Mouse (Mus musculus) heart, embryonic 16.5 days (tissue): ENCODE results near the gene Pdgfa. TPM values are rescaled to one million over a fixed set of nuclear protein-coding genes. Genes with fewer than 3 reads are reported as not detected.

ENCODE experiments used
- ATAC-seq: fragments of 200-750 bp; cut with Nextera tagmentation; replicated peaks from 2 replicates; pipeline ENCODE4 v1.8.0; 2017; ENCODE audit warnings: moderate number of reproducible peaks; ENCODE audit not compliant: insufficient read depth, low FRiP score; ENCODE audit errors: extremely low read depth
- H3K27ac ChIP-seq: fragments of 300-500 bp; sonication (generic); 2 replicates; pipeline ENCODE4 v1.5.1; 2014; ENCODE audit warnings: mild to moderate bottlenecking, low read length, control low read depth, moderate library complexity
- H3K27me3 ChIP-seq: fragments of 300-500 bp; sonication (generic); 2 replicates; pipeline ENCODE4 v1.6.1; 2014; ENCODE audit warnings: low read length, mixed read lengths; ENCODE audit not compliant: control insufficient read depth, insufficient read depth
- H3K36me3 ChIP-seq: fragments of 300-500 bp; sonication (generic); 2 replicates; pipeline ENCODE4 v1.6.1; 2014; ENCODE audit not compliant: control insufficient read depth, insufficient read depth
- H3K4me1 ChIP-seq: fragments of 300-500 bp; sonication (generic); 2 replicates; pipeline ENCODE4 v1.6.1; 2014; ENCODE audit warnings: low read length, mixed read lengths; ENCODE audit not compliant: control insufficient read depth, insufficient read depth
- H3K4me2 ChIP-seq: fragments of 300-500 bp; sonication (generic); 2 replicates; pipeline ENCODE4 v1.6.1; 2014; ENCODE audit warnings: low read depth, mild to moderate bottlenecking, control low read depth, low read length
- H3K4me3 ChIP-seq: fragments of 300-500 bp; sonication (generic); 2 replicates; pipeline ENCODE4 v1.5.1; 2014; ENCODE audit warnings: mild to moderate bottlenecking, control low read depth, low read length
- H3K9ac ChIP-seq: fragments of 300-500 bp; sonication (generic); 2 replicates; pipeline ENCODE4 v1.6.1; 2014; ENCODE audit warnings: low read length, control low read depth
- H3K9me3 ChIP-seq: fragments of 300-500 bp; sonication (generic); replicated peaks from 2 replicates; pipeline ENCODE4 v1.6.1; 2016; ENCODE audit warnings: low read length; ENCODE audit not compliant: control insufficient read depth
- WGBS: fragments of 180-500 bp; shearing (Covaris S2); extraction: QIAGEN DNeasy Blood & Tissue Kit; methylation state at CpG from one replicate; pipeline ENCODE4 v1.1.7; 2014; 5-methylcytosine and 5-hydroxymethylcytosine counted together
- polyA plus RNA-seq: library from polyadenylated mRNA; unstranded; fragments of >200 nt; fragmentation: Nextera tagmentation; extraction: Ambion mirVana; gene quantifications from 2 replicates; pipeline ENCODE4 v1.2.1, GENCODE M21; 2015

Pdgfa gene
- polyA plus RNA-seq, 1 experiment from 2014 or later = 54.0 TPM

- Histone ChIP-seq H3K4me3 (no peak overlapping the region), H3K27ac (no peak overlapping the region), H3K36me3 (peaks cover 13% of the 10 kb centered on the region), H3K9ac (no peak overlapping the region), H3K9me3 (no peaks in the 10 kb centered on the region), H3K4me2 (no peak overlapping the region), H3K27me3 (peaks cover 12% of the 10 kb centered on the region), H3K4me1 (peaks cover 56% of the 10 kb centered on the region)
- no peak for ATAC-seq
- 57% methylated on average over 4 of the region's 4 CpGs for WGBS
These were observed 5.4 kb downstream of the Pdgfa start for GRCm38 (mm10) chr5:138991734-138992133.

- Histone ChIP-seq H3K9me3 (no peaks in the 10 kb centered on the region), H3K9ac (no peak overlapping the region), H3K36me3 (peaks cover 22% of the 10 kb centered on the region), H3K4me3 (no peak overlapping the region), H3K4me1 (peaks cover 51% of the 10 kb centered on the region), H3K27ac (no peak overlapping the region), H3K27me3 (peaks cover 9% of the 10 kb centered on the region; the same call in 1 of the 2 replicates), H3K4me2 (0 out of 2 replicates have a peak overlapping the region, but pooled peaks have one; percentile 13)
- ATAC-seq = no peak
- 43% methylated on average over 7 of the region's 7 CpGs for WGBS
These were observed 6.3 kb downstream of the Pdgfa start for GRCm38 (mm10) chr5:138990659-138991380.

GRCm38 (mm10) chr5:138989567-138989966 is 7.6 kb downstream of the Pdgfa start:
- H3K4me3 ChIP-seq = no peak overlapping the region
- ATAC-seq = no peak
- H3K4me1 ChIP-seq = peaks cover 51% of the 10 kb centered on the region
- no peak overlapping the region for H3K4me2 ChIP-seq
- no peak overlapping the region for H3K9ac ChIP-seq
- WGBS = 73% methylated on average over 6 of the region's 6 CpGs
- H3K9me3 ChIP-seq = no peaks in the 10 kb centered on the region
- peaks cover 31% of the 10 kb centered on the region for H3K36me3 ChIP-seq
- peaks cover 9% of the 10 kb centered on the region; the same call in 1 of the 2 replicates for H3K27me3 ChIP-seq
- H3K27ac ChIP-seq = peak overlapping the region; percentile 80; the same call in 1 of the 2 replicates

- H3K4me3 ChIP-seq = no peak overlapping the region
- peak; percentile 68 for ATAC-seq
- no peaks in the 10 kb centered on the region for H3K9me3 ChIP-seq
- peak overlapping the region; percentile 59 for H3K9ac ChIP-seq
- WGBS = 15% methylated on average over 9 of the region's 9 CpGs
- H3K4me1 ChIP-seq = peaks cover 51% of the 10 kb centered on the region
- H3K27me3 ChIP-seq = peaks cover 9% of the 10 kb centered on the region; the same call in 1 of the 2 replicates
- H3K27ac ChIP-seq = peak overlapping the region; percentile 83
- peak overlapping the region; percentile 38 for H3K4me2 ChIP-seq
- peaks cover 37% of the 10 kb centered on the region for H3K36me3 ChIP-seq
These were observed 8.4 kb downstream of the Pdgfa start for GRCm38 (mm10) chr5:138988764-138989163.

- H3K4me2 ChIP-seq = no peak overlapping the region
- no peak for ATAC-seq
- H3K9ac ChIP-seq = peak overlapping the region; percentile 59
- peaks cover 51% of the 10 kb centered on the region for H3K4me1 ChIP-seq
- no peak overlapping the region for H3K4me3 ChIP-seq
- peaks cover 40% of the 10 kb centered on the region for H3K36me3 ChIP-seq
- peaks cover 5% of the 10 kb centered on the region; the same call in 1 of the 2 replicates for H3K27me3 ChIP-seq
- H3K27ac ChIP-seq = peak overlapping the region; percentile 83
- H3K9me3 ChIP-seq = no peaks in the 10 kb centered on the region
- 63% methylated on average over 10 of the region's 10 CpGs for WGBS
These were observed 9.2 kb downstream of the Pdgfa start for GRCm38 (mm10) chr5:138987994-138988393.

GRCm38 (mm10) chr5:138981921-138982320 is 15.2 kb downstream of the Pdgfa start:
- H3K27ac ChIP-seq = no peak overlapping the region
- H3K27me3 ChIP-seq = no peaks in the 10 kb centered on the region
- H3K4me1 ChIP-seq = peaks cover 15% of the 10 kb centered on the region
- no peak for ATAC-seq
- no peak overlapping the region for H3K4me2 ChIP-seq
- no peak overlapping the region for H3K4me3 ChIP-seq
- 67% methylated on average over 5 of the region's 9 CpGs for WGBS
- no peaks in the 10 kb centered on the region for H3K9me3 ChIP-seq
- peaks cover 37% of the 10 kb centered on the region for H3K36me3 ChIP-seq
- H3K9ac ChIP-seq = no peak overlapping the region

GRCm38 (mm10) chr5:138980608-138981007 is 16.6 kb downstream of the Pdgfa start:
- no peak overlapping the region for H3K4me2 ChIP-seq
- H3K4me3 ChIP-seq = no peak overlapping the region
- no peak overlapping the region for H3K27ac ChIP-seq
- peaks cover 27% of the 10 kb centered on the region for H3K36me3 ChIP-seq
- no peaks in the 10 kb centered on the region for H3K9me3 ChIP-seq
- H3K9ac ChIP-seq = no peak overlapping the region
- no peak for ATAC-seq
- H3K4me1 ChIP-seq = peaks cover 15% of the 10 kb centered on the region
- 81% methylated on average over 9 of the region's 9 CpGs for WGBS
- no peaks in the 10 kb centered on the region for H3K27me3 ChIP-seq

- Histone ChIP-seq H3K9ac (no peak overlapping the region), H3K4me3 (no peak overlapping the region), H3K27ac (no peak overlapping the region), H3K9me3 (no peaks in the 10 kb centered on the region), H3K36me3 (peaks cover 23% of the 10 kb centered on the region), H3K27me3 (no peaks in the 10 kb centered on the region), H3K4me1 (peaks cover 15% of the 10 kb centered on the region), H3K4me2 (no peak overlapping the region)
- ATAC-seq = peak; percentile 49
- 46% methylated on average over 8 of the region's 8 CpGs for WGBS
These were observed 17.3 kb downstream of the Pdgfa start for GRCm38 (mm10) chr5:138979840-138980239.

- H3K27ac ChIP-seq = 0 out of 2 replicates have a peak overlapping the region, but pooled peaks have one; percentile 16
- 27% methylated on average over 3 of the region's 3 CpGs for WGBS
These were observed 19.4 kb downstream of the Pdgfa start for GRCm38 (mm10) chr5:138977759-138978158.

More at GRCm38 (mm10) chr5:138977759-138978158, 19.4 kb downstream of the Pdgfa start:
- Histone ChIP-seq H3K36me3 (peaks cover 12% of the 10 kb centered on the region), H3K9me3 (no peaks in the 10 kb centered on the region), H3K4me2 (no peak overlapping the region), H3K27me3 (no peaks in the 10 kb centered on the region), H3K9ac (no peak overlapping the region), H3K4me1 (peaks cover 22% of the 10 kb centered on the region), H3K4me3 (no peak overlapping the region)
- 0 out of 2 replicates have a peak, but pooled peaks have one; percentile 15 for ATAC-seq
